In the genomic region with DNA sequence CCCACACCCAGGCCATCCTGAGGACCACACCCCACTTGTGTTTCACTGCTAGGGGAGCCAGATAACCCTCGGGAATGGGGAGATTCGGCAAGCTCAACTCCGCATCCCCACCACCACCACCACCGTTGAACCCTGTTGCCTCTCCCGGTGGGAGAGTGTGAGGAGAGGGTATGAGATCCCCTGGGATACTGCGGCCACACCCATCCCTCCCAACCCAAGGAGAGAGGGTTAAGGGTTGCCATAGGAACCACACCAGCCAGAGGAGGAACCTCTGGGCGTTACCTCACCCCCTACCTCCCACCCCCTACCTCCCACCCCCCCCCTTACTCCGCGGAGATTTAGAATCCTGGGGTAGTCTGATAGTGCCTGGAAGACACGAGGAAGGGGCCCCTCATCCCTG, we compare ENCODE assay signal across 8 mouse cellular contexts. TPM values are rescaled to one million over a fixed set of nuclear protein-coding genes. Genes with fewer than 3 reads are reported as not detected.
DNase-seq lines count a peak whose midpoint lies in the region; ATAC-seq and TF ChIP-seq lines count a peak whose summit lies in the region.

No protein-coding gene starts in this region.

- peak overlapping the region; percentile 100 for H3K4me2 ChIP-seq in heart, embryonic 13.5 days
- H3K4me2 ChIP-seq in forebrain, embryonic 16.5 days (ENCODE audit: low read length), result peak overlapping the region; percentile 81
- H3K4me2 ChIP-seq in midbrain, embryonic 14.5 days (ENCODE audit: low read length), result peak overlapping the region; percentile 75

- no peak for ATAC-seq in heart, embryonic 13.5 days (ENCODE audit: extremely low read depth, insufficient number of reproducible peaks, low FRiP score, low TSS enrichment)
- ATAC-seq in forebrain, embryonic 16.5 days, result no peak
- no peak for ATAC-seq in midbrain, embryonic 14.5 days (ENCODE audit: low FRiP score, low TSS enrichment)
- no peak for ATAC-seq in erythroblast, adult 5-6 weeks (replicated peaks; ENCODE audit: low FRiP score, poor library complexity, severe bottlenecking)
- ATAC-seq in activated CD4-positive, CD25-positive, alpha-beta regulatory T cell, adult 4 months, result no peak

- DNase-seq in heart, postnatal 14 days, result no peak
- no peak for DNase-seq in ES-E14 (ENCODE audit: low read depth, low spot score)
- no peak for DNase-seq in midbrain, embryonic 14.5 days
- DNase-seq in ovary, adult 18-20 months (ENCODE audit: low spot score), result no peak

- 3% methylated on average over 10 of the region's 10 CpGs for WGBS in heart, embryonic 13.5 days
- WGBS in forebrain, embryonic 16.5 days, result 2% methylated on average over 10 of the region's 10 CpGs
- 0% methylated on average over 10 of the region's 10 CpGs for WGBS in midbrain, embryonic 14.5 days

- H3K27ac ChIP-seq in heart, embryonic 13.5 days (replicated peaks), result no peak overlapping the region
- H3K27ac ChIP-seq in ES-E14 (ENCODE audit: insufficient read depth, low read depth, low read length, poor library complexity, severe bottlenecking), result no peak overlapping the region
- H3K27ac ChIP-seq in forebrain, embryonic 16.5 days (ENCODE audit: low read length), result peak overlapping the region; percentile 96
- H3K27ac ChIP-seq in midbrain, embryonic 14.5 days (replicated peaks; ENCODE audit: low read depth, low read length), result peak overlapping the region; percentile 97

- peaks cover 40% of the 10 kb centered on the region for H3K4me1 ChIP-seq in heart, embryonic 13.5 days
- peaks cover 3% of the 10 kb centered on the region in 2 experiments; a peak in 1 of 4 replicates for H3K4me1 ChIP-seq in ES-E14 (ENCODE audit: control insufficient read depth in 2 of 2, insufficient read depth in 2 of 2, low read length in 2 of 2, poor library complexity in 1 of 2)
- H3K4me1 ChIP-seq in forebrain, embryonic 16.5 days (replicated peaks; ENCODE audit: control insufficient read depth, insufficient read depth, low read length), result peaks cover 52% of the 10 kb centered on the region
- H3K4me1 ChIP-seq in midbrain, embryonic 14.5 days (ENCODE audit: control insufficient read depth, insufficient read depth, low read length), result peaks cover 40% of the 10 kb centered on the region

- peak overlapping the region; percentile 70 for H3K4me3 ChIP-seq in heart, embryonic 13.5 days
- H3K4me3 ChIP-seq in ES-E14 (ENCODE audit: insufficient read depth in 1 of 2, low read depth in 1 of 2, low read length in 2 of 2, poor library complexity in 1 of 2, severe bottlenecking in 1 of 2), result peak overlapping the region; percentile 66 to 76
- peak overlapping the region; percentile 88 for H3K4me3 ChIP-seq in forebrain, embryonic 16.5 days (replicated peaks; ENCODE audit: low read length)
- H3K4me3 ChIP-seq in midbrain, embryonic 14.5 days (replicated peaks; ENCODE audit: low read depth, low read length), result peak overlapping the region; percentile 95

- intact Hi-C loops in heart, postnatal 14 days (cut with DNase I), result loop anchor here (10.0 kb wide), 1 partner anchor 212 kb away; no protein-coding TSS in a partner anchor

- peaks cover 89% of the 10 kb centered on the region for H3K27me3 ChIP-seq in heart, embryonic 13.5 days (replicated peaks)
- peaks cover 4% of the 10 kb centered on the region; the same call in 1 of the 2 replicates for H3K27me3 ChIP-seq in forebrain, embryonic 16.5 days (replicated peaks; ENCODE audit: control insufficient read depth, insufficient read depth, low read length)
- H3K27me3 ChIP-seq in midbrain, embryonic 14.5 days (ENCODE audit: control insufficient read depth, insufficient read depth, low read length), result no peaks in the 10 kb centered on the region

- no peaks in the 10 kb centered on the region for H3K36me3 ChIP-seq in heart, embryonic 13.5 days
- H3K36me3 ChIP-seq in ES-E14 (ENCODE audit: control insufficient read depth, insufficient read depth, low read length, poor library complexity, severe bottlenecking), result no peaks in the 10 kb centered on the region
- H3K36me3 ChIP-seq in forebrain, embryonic 16.5 days (ENCODE audit: control insufficient read depth, insufficient read depth), result no peaks in the 10 kb centered on the region
- H3K36me3 ChIP-seq in midbrain, embryonic 14.5 days (ENCODE audit: control insufficient read depth, insufficient read depth, low read length), result no peaks in the 10 kb centered on the region

- H3K9me3 ChIP-seq in heart, embryonic 13.5 days, result no peaks in the 10 kb centered on the region
- H3K9me3 ChIP-seq in ES-E14 (ENCODE audit: control insufficient read depth, insufficient read depth, low read depth, low read length), result no peaks in the 10 kb centered on the region
- H3K9me3 ChIP-seq in forebrain, embryonic 16.5 days (ENCODE audit: control insufficient read depth, low read length), result no peaks in the 10 kb centered on the region
- no peaks in the 10 kb centered on the region for H3K9me3 ChIP-seq in midbrain, embryonic 14.5 days (ENCODE audit: control insufficient read depth, low read length)

- in situ Hi-C loops in ES-E14 (cut with MboI; ENCODE audit: low sequenced_read_pairs in 2 of 2, unreplicated experiment in 2 of 2), result no loop called here

- no peak overlapping the region for H3K9ac ChIP-seq in heart, embryonic 13.5 days
- no peak overlapping the region for H3K9ac ChIP-seq in ES-E14 (ENCODE audit: insufficient read depth, low read depth, low read length, poor library complexity, severe bottlenecking)
- H3K9ac ChIP-seq in forebrain, embryonic 16.5 days (replicated peaks; ENCODE audit: low read depth, low read length), result peak overlapping the region; percentile 94
- H3K9ac ChIP-seq in midbrain, embryonic 14.5 days (replicated peaks; ENCODE audit: low read length), result peak overlapping the region; percentile 98

TF ChIP-seq in ES-E14, 5 proteins besides CTCF, POLR2A, EP300 and RAD21:
- TF ChIP-seq HCFC1 (IDR thresholded peaks at IDR 0.05; ENCODE audit: borderline replicate concordance, insufficient read depth, low read length), result no peak
- no peak for TF ChIP-seq ZNF384 (IDR thresholded peaks at IDR 0.05; ENCODE audit: low read depth, low read length)
- TF ChIP-seq MAFK (IDR thresholded peaks at IDR 0.05; ENCODE audit: insufficient read depth, low read depth, low read length), result no peak
- no peak for TF ChIP-seq ZC3H11A (IDR thresholded peaks at IDR 0.05; ENCODE audit: borderline replicate concordance, low read depth, low read length)
- TF ChIP-seq CHD2 (IDR thresholded peaks at IDR 0.05; ENCODE audit: low read depth, low read length), result no peak
TF ChIP-seq in ES-E14: peak in this region for 0.

RNA-seq across cellular contexts. Expression of gene Mapt, which starts 1.9 kb away (rescaled TPM):
- polyA plus RNA-seq in heart, embryonic 13.5 days (2015; fragmentation: Nextera tagmentation; extraction: Ambion mirVana), result 1.1 and 1.2 TPM in 2 replicates
- total RNA-seq in heart, postnatal 14 days (2021), result 10 to 100 TPM; 51.5 to 54.4 TPM
- 8.8 and 9.7 TPM in 2 replicates for total RNA-seq in ES-E14 (2012; rRNA removed)
- 754 and 864 TPM in 2 replicates for polyA plus RNA-seq in forebrain, embryonic 16.5 days (2015; fragmentation: Nextera tagmentation; extraction: Ambion mirVana)
- 836 and 875 TPM in 2 replicates for polyA plus RNA-seq in midbrain, embryonic 14.5 days (2014; fragmentation: Nextera tagmentation; extraction: Ambion mirVana)
- not detected in 2 replicates for total RNA-seq in erythroblast, adult 5-6 weeks (2015; ENCODE audit: low replicate concordance)
- not detected in 2 replicates for total RNA-seq in erythroblast, adult 5-6 weeks (2017; ENCODE audit: low replicate concordance)
- 1 to 10 TPM in 1 of 2 experiments, not detected in 1; 1.5 TPM for polyA plus RNA-seq in activated CD4-positive, CD25-positive, alpha-beta regulatory T cell, adult 4 months (2017; shearing (Covaris generic))

RNA-seq across cellular contexts. Expression of gene Sppl2c, which starts 47.0 kb away (rescaled TPM):
- polyA plus RNA-seq in heart, embryonic 13.5 days (2015; fragmentation: Nextera tagmentation; extraction: Ambion mirVana), result not detected in 2 replicates
- not detected for total RNA-seq in heart, postnatal 14 days (2021)
- not detected in 2 replicates for total RNA-seq in ES-E14 (2012; rRNA removed)
- not detected in 2 replicates for polyA plus RNA-seq in forebrain, embryonic 16.5 days (2015; fragmentation: Nextera tagmentation; extraction: Ambion mirVana)
- not detected in 2 replicates for polyA plus RNA-seq in midbrain, embryonic 14.5 days (2014; fragmentation: Nextera tagmentation; extraction: Ambion mirVana)
- total RNA-seq in erythroblast, adult 5-6 weeks (2015; ENCODE audit: low replicate concordance), result not detected in 2 replicates
- total RNA-seq in erythroblast, adult 5-6 weeks (2017; ENCODE audit: low replicate concordance), result not detected in 2 replicates
- not detected for polyA plus RNA-seq in activated CD4-positive, CD25-positive, alpha-beta regulatory T cell, adult 4 months (2017; shearing (Covaris generic))

Comparison
In these comparisons a context has a peak if more than half of its experiments do, and no peak if none do; other contexts are left out.
1. H3K27ac ChIP-seq: peak in forebrain, embryonic 16.5 days (single experiment) and midbrain, embryonic 14.5 days (single experiment); none in heart, embryonic 13.5 days (single experiment) and ES-E14 (single experiment).
2. H3K9ac ChIP-seq: peak in forebrain, embryonic 16.5 days (single experiment) and midbrain, embryonic 14.5 days (single experiment); none in heart, embryonic 13.5 days (single experiment) and ES-E14 (single experiment).
3. RNA of gene Mapt, which starts 1.9 kb away (polyA plus RNA-seq): 754 to 864 TPM in forebrain, embryonic 16.5 days and 836 to 875 TPM in midbrain, embryonic 14.5 days; 1.5 TPM in activated CD4-positive, CD25-positive, alpha-beta regulatory T cell, adult 4 months and 1.1 to 1.2 TPM in heart, embryonic 13.5 days; every median in the first group is over 100 times any median in the second.
4. Peak in every context shown above with its lines, with median percentiles within 50 percentile points of each other: H3K4me2 ChIP-seq and H3K4me3 ChIP-seq.